Mouse (Mus musculus) hindbrain, embryonic 16.5 days (tissue): ENCODE results near the gene Prkcd. TPM values are rescaled to one million over a fixed set of nuclear protein-coding genes. Genes with fewer than 3 reads are reported as not detected.

Experiments used
- ATAC-seq: fragments of 200-750 bp; cut with Nextera tagmentation; 2 replicates; pipeline ENCODE4 v1.8.0; 2017; ENCODE audit warnings: moderate TSS enrichment, moderate library complexity
- H3K27ac ChIP-seq: fragments of 300-500 bp; sonication (generic); 2 replicates; pipeline ENCODE4 v1.5.1; 2014; ENCODE audit warnings: low read depth, mild to moderate bottlenecking, control low read depth, low read length, moderate library complexity
- H3K27me3 ChIP-seq: fragments of 300-500 bp; sonication (generic); replicated peaks from 2 replicates; pipeline ENCODE4 v1.6.1; 2014; ENCODE audit warnings: low read length; ENCODE audit not compliant: control insufficient read depth, insufficient read depth
- H3K36me3 ChIP-seq: fragments of 300-500 bp; sonication (generic); 2 replicates; pipeline ENCODE4 v1.6.1; 2014; ENCODE audit warnings: mild to moderate bottlenecking, low read length, moderate library complexity, mixed read lengths; ENCODE audit not compliant: control insufficient read depth, insufficient read depth
- H3K4me1 ChIP-seq: fragments of 300-500 bp; sonication (generic); 2 replicates; pipeline ENCODE4 v1.6.1; 2014; ENCODE audit warnings: low read depth, low read length; ENCODE audit not compliant: control insufficient read depth, insufficient read depth
- H3K4me2 ChIP-seq: fragments of 300-500 bp; sonication (generic); 2 replicates; pipeline ENCODE4 v1.6.1; 2014; ENCODE audit warnings: mild to moderate bottlenecking, low read length, control low read depth, moderate library complexity
- H3K4me3 ChIP-seq: fragments of 300-500 bp; sonication (generic); 2 replicates; pipeline ENCODE4 v1.5.1; 2014; ENCODE audit warnings: mild to moderate bottlenecking, low read length, control low read depth, moderate library complexity
- H3K9ac ChIP-seq: fragments of 300-500 bp; sonication (generic); 2 replicates; pipeline ENCODE4 v1.6.1; 2014; ENCODE audit warnings: low read depth, mild to moderate bottlenecking, control low read depth, low read length, moderate library complexity
- H3K9me3 ChIP-seq: fragments of 300-500 bp; sonication (generic); 2 replicates; pipeline ENCODE4 v1.6.1; 2014; ENCODE audit warnings: mild to moderate bottlenecking, low read length, moderate library complexity; ENCODE audit not compliant: control insufficient read depth
- WGBS: fragments of 180-500 bp; shearing (Covaris S2); extraction: QIAGEN DNeasy Blood & Tissue Kit; methylation state at CpG from one replicate; pipeline ENCODE4 v1.1.7; 2014; 5-methylcytosine and 5-hydroxymethylcytosine counted together
- polyA plus RNA-seq: library from polyadenylated mRNA; unstranded; fragments of >200 nt; fragmentation: Nextera tagmentation; extraction: Ambion mirVana; gene quantifications from 2 replicates; pipeline ENCODE4 v1.2.1, GENCODE M21; 2015

Gene Prkcd
- polyA plus RNA-seq, 1 experiment from 2014 or later = 22.0 TPM

- Histone ChIP-seq H3K4me2 (no peak overlapping the region), H3K27me3 (no peaks in the 10 kb centered on the region), H3K9ac (no peak overlapping the region), H3K27ac (no peak overlapping the region), H3K9me3 (no peaks in the 10 kb centered on the region), H3K36me3 (no peaks in the 10 kb centered on the region), H3K4me1 (no peaks in the 10 kb centered on the region), H3K4me3 (no peak overlapping the region)
- ATAC-seq = no peak
- 81% methylated on average over 4 of the region's 4 CpGs for WGBS
Measured at GRCm38 (mm10) chr14:30638009-30638408, 12.0 kb upstream of the Prkcd start.

- no peak overlapping the region for H3K27ac ChIP-seq
- 82% methylated on average over 2 of the region's 2 CpGs for WGBS
- no peaks in the 10 kb centered on the region for H3K4me1 ChIP-seq
- no peaks in the 10 kb centered on the region for H3K9me3 ChIP-seq
- no peak overlapping the region for H3K4me2 ChIP-seq
- H3K27me3 ChIP-seq = no peaks in the 10 kb centered on the region
- no peak overlapping the region for H3K9ac ChIP-seq
- ATAC-seq = no peak
- H3K4me3 ChIP-seq = no peak overlapping the region
- H3K36me3 ChIP-seq = no peaks in the 10 kb centered on the region
Measured at GRCm38 (mm10) chr14:30637087-30637486, 11.1 kb upstream of the Prkcd start.

GRCm38 (mm10) chr14:30636499-30636898 is 10.5 kb upstream of the Prkcd start:
- no peaks in the 10 kb centered on the region for H3K36me3 ChIP-seq
- no peak for ATAC-seq
- no peak overlapping the region for H3K9ac ChIP-seq
- 85% methylated on average over 9 of the region's 9 CpGs for WGBS
- no peak overlapping the region for H3K4me2 ChIP-seq
- no peaks in the 10 kb centered on the region for H3K9me3 ChIP-seq
- H3K4me1 ChIP-seq = no peaks in the 10 kb centered on the region
- no peaks in the 10 kb centered on the region for H3K27me3 ChIP-seq
- H3K27ac ChIP-seq = no peak overlapping the region
- no peak overlapping the region for H3K4me3 ChIP-seq

GRCm38 (mm10) chr14:30635219-30635910 is 9.4 kb upstream of the Prkcd start:
- Histone ChIP-seq H3K9me3 (no peaks in the 10 kb centered on the region), H3K27me3 (no peaks in the 10 kb centered on the region), H3K4me1 (no peaks in the 10 kb centered on the region), H3K36me3 (no peaks in the 10 kb centered on the region), H3K9ac (no peak overlapping the region), H3K4me2 (no peak overlapping the region), H3K27ac (no peak overlapping the region), H3K4me3 (no peak overlapping the region)
- 85% methylated on average over 13 of the region's 13 CpGs for WGBS
- no peak for ATAC-seq

GRCm38 (mm10) chr14:30634418-30634817 is 8.4 kb upstream of the Prkcd start:
- H3K9ac ChIP-seq = no peak overlapping the region

GRCm38 (mm10) chr14:30633708-30634107 is 7.7 kb upstream of the Prkcd start:
- Histone ChIP-seq H3K4me1 (no peaks in the 10 kb centered on the region), H3K4me2 (no peak overlapping the region), H3K4me3 (no peak overlapping the region), H3K9me3 (no peaks in the 10 kb centered on the region), H3K9ac (no peak overlapping the region), H3K27ac (no peak overlapping the region), H3K36me3 (no peaks in the 10 kb centered on the region), H3K27me3 (no peaks in the 10 kb centered on the region)
- WGBS = 84% methylated on average over 7 of the region's 7 CpGs
- ATAC-seq = no peak

More at GRCm38 (mm10) chr14:30634418-30634817, 8.4 kb upstream of the Prkcd start:
- no peaks in the 10 kb centered on the region for H3K27me3 ChIP-seq
- H3K4me2 ChIP-seq = no peak overlapping the region
- no peak overlapping the region for H3K27ac ChIP-seq
- no peaks in the 10 kb centered on the region for H3K4me1 ChIP-seq
- no peaks in the 10 kb centered on the region for H3K36me3 ChIP-seq
- H3K9me3 ChIP-seq = no peaks in the 10 kb centered on the region
- ATAC-seq = no peak
- no peak overlapping the region for H3K4me3 ChIP-seq
- 93% methylated on average over 1 of the region's 1 CpGs for WGBS

GRCm38 (mm10) chr14:30631834-30632233 is 5.8 kb upstream of the Prkcd start:
- Histone ChIP-seq H3K4me3 (no peak overlapping the region), H3K36me3 (no peaks in the 10 kb centered on the region), H3K9me3 (no peaks in the 10 kb centered on the region), H3K4me1 (no peaks in the 10 kb centered on the region; the same call in 1 of the 2 replicates), H3K4me2 (no peak overlapping the region), H3K27ac (no peak overlapping the region), H3K27me3 (no peaks in the 10 kb centered on the region), H3K9ac (no peak overlapping the region)
- WGBS = 39% methylated on average over 2 of the region's 2 CpGs
- ATAC-seq = no peak

- Histone ChIP-seq H3K9ac (no peak overlapping the region), H3K4me3 (no peak overlapping the region), H3K36me3 (no peaks in the 10 kb centered on the region), H3K4me1 (peaks cover 8% of the 10 kb centered on the region), H3K4me2 (no peak overlapping the region), H3K27ac (no peak overlapping the region), H3K27me3 (no peaks in the 10 kb centered on the region), H3K9me3 (no peaks in the 10 kb centered on the region)
- ATAC-seq = no peak
- WGBS = 84% methylated on average over 5 of the region's 5 CpGs
Measured at GRCm38 (mm10) chr14:30630811-30631576, 5.0 kb upstream of the Prkcd start.

- H3K4me3 ChIP-seq = no peak overlapping the region
- ATAC-seq = no peak
- H3K4me1 ChIP-seq = peaks cover 13% of the 10 kb centered on the region
- no peak overlapping the region for H3K4me2 ChIP-seq
- H3K36me3 ChIP-seq = no peaks in the 10 kb centered on the region
- 57% methylated on average over 4 of the region's 4 CpGs for WGBS
- H3K9me3 ChIP-seq = no peaks in the 10 kb centered on the region
- H3K27ac ChIP-seq = no peak overlapping the region
- no peak overlapping the region for H3K9ac ChIP-seq
- no peaks in the 10 kb centered on the region for H3K27me3 ChIP-seq
Measured at GRCm38 (mm10) chr14:30629839-30630238, 3.8 kb upstream of the Prkcd start.
